Mouse (Mus musculus) layer of hippocampus, adult 2 months (tissue): ENCODE data around the gene Kncn. TPM values are rescaled to one million over a fixed set of nuclear protein-coding genes. Genes with fewer than 3 reads are reported as not detected.

Source experiments
- DNase-seq, 2 experiments: peaks; one replicate each; pipeline ENCODE4 v3.0.0; 2022; ENCODE audit warnings: low spot score in 2 of 2
- H3K27ac ChIP-seq: fragments of 200-600 bp; 2 replicates; pipeline ENCODE4 v1.8.1; 2022
- H3K4me3 ChIP-seq: fragments of 200-600 bp; 2 replicates; pipeline ENCODE4 v1.8.1; 2022; ENCODE audit warnings: mild to moderate bottlenecking
- CTCF ChIP-seq: fragments of 200-600 bp; conservative IDR thresholded peaks from 2 replicates; pipeline ENCODE4 v1.8.1; 2022; ENCODE audit warnings: antibody characterized with exemption, mild to moderate bottlenecking, moderate library complexity
- total RNA-seq, 2 experiments: library from RNA; stranded (reverse); gene quantifications; 2 replicates each; pipeline ENCODE4 v1.2.3; 2021

The Kncn gene
- total RNA-seq, 2 experiments from 2014 or later = 0.41 to 0.42 TPM

DNA sequence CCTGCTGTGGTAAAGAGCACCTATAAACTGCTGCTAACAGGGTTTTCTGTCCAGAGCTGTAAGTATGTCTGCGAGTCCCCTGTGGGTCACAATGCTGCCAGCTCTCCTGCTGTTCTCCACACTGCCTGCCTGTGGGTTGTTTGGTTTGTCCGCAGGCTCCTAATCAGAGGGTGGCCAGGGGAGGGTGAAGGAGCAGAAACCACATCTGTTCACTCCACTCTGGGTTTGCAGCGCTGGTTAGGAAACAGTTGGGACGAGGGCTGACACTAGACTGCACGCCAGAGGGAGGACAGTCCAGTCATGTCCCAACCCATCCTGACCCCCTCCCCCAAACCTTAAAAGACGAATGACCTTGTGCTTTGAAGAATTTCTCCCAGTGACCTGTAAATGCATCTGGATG, 29.1 kb upstream of the Kncn start:
- Histone ChIP-seq H3K27ac (no peak overlapping the region), H3K4me3 (no peak overlapping the region)
- TF ChIP-seq CTCF = no peak
- DNase-seq = no peak

DNA sequence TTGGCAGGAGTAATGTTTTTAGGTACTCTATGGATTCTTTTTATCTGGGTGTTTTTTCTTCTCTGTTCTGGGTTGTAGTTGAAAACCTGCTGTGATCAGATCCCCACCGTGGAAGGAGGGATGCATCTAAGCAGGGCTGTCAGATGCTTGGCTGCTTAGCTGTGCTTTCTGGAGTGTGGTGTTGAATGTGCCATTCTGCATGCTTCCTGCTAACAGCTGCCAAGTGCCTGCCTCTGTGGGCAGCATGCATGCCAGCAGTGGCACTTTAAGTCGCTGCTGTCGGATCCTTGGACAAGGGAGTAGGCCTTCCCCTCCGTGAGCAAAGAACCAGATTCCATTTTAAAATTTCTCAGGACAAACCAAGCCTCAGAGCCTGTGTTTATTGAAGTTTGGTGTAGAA, 28.6 kb upstream of the Kncn start:
- no peak overlapping the region for H3K4me3 ChIP-seq
- H3K27ac ChIP-seq = no peak overlapping the region
- DNase-seq = peak in 1 of 2 experiments; percentile 19
- no peak for TF ChIP-seq CTCF

DNA sequence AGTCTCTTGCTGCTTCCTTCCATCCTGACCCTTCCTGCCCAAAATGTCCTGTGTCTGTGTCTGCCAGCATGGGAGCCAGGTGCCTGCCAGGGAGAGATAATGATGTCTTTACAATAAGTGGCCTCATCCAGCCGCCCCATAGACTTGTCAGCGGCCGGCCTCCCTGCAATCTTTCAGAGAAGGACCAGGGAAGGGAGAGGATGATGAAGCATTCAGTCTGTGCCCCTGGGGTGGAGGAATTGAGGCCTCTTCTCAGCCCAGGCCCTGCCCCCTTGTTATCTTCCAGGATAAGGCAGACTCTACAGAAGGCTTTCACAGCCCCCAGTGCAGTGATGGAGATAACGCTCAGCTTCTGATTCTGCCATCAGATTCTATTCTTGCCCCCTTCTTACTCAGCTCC, 27.9 kb upstream of the Kncn start:
- no peak for TF ChIP-seq CTCF
- no peak overlapping the region for H3K4me3 ChIP-seq
- no peak for DNase-seq
- H3K27ac ChIP-seq = no peak overlapping the region

DNA sequence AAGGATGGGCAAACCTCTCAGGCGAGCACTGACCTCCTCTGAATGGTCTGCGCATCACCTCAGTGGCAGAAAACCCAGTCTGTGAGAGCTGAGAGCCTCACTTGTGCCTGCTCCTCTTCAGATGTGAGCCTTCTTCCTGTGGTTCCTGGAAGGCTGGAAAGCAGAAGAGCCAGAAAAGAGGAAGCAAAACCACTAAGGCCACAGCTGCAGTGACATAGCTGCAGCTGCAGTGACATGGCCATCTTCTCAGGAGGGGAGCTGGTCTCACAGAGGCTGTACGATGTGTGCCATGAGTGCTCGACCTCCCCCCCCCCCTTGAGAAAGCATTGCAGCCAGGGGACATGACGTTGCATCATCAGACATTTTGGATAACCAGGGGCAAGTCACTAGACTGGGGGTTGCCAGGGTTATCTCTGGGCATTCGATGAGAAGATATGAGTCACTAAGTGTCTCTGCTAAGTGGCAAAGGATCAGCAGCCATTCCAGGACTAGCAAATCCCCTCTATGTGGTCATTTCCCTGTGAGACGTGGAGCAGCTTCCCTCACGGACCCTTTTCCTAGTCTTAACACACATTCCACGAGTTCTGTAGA, 26.8 kb upstream of the Kncn start:
- no peak for DNase-seq
- Histone ChIP-seq H3K4me3 (no peak overlapping the region), H3K27ac (no peak overlapping the region)
- TF ChIP-seq CTCF = no peak

DNA sequence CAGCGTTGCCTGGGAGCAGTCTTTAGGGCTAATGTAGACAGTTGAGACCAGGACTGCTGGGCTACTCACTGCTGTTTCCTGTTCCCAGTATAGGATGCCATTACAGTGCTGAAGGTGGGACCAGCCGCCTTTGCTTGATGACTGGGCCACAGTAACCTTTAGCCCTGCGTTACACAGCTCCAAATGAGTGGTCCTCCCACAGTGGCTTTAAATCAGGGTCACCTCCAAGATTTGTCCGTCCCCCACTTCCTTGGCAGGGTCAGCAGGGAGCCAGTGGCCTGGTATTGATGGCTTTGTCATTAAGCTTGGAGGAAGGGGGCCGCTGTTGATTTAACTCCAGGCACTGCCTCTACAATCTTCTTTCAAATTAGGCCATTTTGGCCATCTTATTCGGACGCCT, 20.8 kb upstream of the Kncn start:
- Histone ChIP-seq H3K4me3 (no peak overlapping the region), H3K27ac (no peak overlapping the region)
- no peak for DNase-seq
- TF ChIP-seq CTCF = no peak

DNA sequence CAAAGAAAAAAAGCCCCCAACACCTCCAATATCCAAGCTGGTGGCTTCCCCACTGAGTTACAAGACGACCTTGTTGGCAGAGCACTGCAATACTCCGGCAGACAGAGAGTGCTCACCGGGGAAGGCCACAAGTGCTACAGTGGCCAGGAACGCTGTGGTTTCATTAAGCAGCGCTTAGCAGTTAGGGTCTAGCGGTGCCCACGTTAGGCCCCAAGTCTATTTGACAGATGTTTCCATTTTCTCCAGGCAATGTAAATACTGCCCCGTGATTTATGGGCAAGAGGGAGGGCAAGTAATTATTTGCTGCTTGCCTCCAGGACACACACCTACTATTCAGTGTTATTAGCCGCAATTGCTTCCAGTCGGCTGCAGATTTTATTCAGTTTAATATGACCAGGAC, 20.3 kb upstream of the Kncn start:
- Histone ChIP-seq H3K4me3 (no peak overlapping the region), H3K27ac (no peak overlapping the region)
- TF ChIP-seq CTCF = no peak
- no peak for DNase-seq

DNA sequence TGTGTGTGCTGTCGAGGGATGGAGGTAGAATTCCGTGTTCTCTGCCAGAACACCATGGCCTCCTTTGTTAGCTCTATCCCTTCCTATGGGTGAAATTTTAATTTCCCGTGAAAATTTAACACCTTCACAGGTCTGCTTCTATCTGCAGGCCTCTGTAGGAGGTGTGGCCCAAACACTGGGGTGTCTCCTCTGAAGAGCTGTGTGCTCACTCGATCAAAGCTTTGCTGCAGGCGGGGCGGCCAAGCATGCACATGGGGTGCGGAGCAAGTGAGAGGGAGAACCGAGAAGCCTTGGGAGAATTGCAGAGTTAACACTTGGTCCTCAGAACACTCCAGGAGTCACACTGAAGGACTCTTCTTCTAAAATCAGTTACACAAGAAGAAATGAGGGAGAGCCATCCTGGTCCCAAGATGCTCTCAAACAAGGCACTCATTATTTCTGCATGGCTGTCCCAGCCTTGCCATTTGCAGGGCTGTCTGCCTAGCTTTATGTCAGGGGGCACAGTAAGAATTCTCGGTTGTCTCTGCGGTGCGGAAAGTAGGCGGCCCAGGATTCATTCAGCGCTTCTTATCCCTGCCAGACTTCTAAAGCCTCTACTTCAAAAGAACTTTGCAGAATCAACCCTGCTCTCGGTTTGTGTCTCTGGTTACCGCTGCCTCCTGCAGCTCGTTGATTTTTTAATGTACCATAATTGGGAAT, 14.5 kb upstream of the Kncn start:
- no peak for DNase-seq
- TF ChIP-seq CTCF = no peak
- Histone ChIP-seq H3K27ac (no peak overlapping the region), H3K4me3 (no peak overlapping the region)

DNA sequence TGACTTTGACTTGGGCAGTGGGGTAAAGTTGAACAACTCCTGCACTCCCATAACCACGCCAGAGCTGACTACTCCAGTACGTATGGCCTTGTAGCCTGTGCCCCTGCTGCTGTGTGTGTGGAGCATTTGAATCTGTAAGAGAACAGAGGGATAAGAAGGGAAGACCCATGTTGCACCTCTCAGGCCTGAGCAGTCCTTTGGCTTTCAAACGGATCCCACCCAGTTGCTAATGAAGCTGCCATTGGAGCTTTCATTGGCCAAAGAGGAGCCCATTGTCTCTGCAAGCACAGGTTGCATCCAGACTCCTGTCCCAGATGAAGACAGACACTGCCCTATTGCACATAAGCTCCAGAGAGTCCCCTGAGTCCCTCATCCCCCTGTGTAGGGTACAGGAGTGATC, 11.0 kb upstream of the Kncn start:
- Histone ChIP-seq H3K27ac (no peak overlapping the region), H3K4me3 (no peak overlapping the region)
- DNase-seq = no peak
- TF ChIP-seq CTCF = no peak

DNA sequence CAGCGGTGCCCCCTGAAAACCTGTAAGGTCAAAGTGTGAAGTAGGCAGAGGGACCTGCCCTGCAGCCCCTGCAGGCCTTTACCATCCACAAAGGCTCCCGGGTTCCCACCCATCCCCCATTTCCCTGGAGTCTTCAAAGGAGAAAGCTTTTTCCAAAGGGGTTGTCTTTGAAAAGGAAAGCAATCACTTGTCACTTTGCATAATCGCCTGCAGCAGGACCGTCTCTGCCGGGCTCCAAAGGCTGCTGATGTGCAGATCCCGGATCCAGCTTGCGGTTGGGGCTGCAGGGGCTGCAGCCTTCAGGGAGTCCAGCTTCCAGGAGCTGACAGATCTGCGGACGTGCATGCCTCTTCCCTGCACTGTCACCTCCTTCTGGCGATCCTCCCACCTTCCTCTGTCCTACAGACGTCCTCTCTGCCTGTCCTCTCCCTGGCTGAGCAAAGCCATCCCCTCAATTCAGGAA, 6.0 kb upstream of the Kncn start:
- H3K27ac ChIP-seq = no peak overlapping the region
- no peak for TF ChIP-seq CTCF
- no peak for DNase-seq
- no peak overlapping the region for H3K4me3 ChIP-seq

DNA sequence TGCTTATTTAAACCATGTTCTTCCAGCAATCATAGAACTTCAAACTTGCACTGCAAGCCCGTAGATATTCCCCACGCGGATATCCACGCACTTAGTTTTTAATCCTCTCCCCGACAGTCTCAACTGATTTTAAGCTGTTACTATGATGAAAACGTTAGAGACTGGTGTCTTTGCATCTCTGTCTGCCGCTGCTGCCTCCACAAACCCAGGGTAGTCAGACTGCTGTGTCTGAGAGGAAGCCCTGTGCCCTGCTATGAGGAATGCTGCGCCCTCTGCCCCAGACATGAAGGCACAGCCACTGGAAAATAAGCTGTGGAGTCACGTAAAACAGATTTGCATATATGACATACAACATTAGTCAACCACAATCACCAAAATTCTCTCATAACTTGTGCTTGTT, 5.4 kb upstream of the Kncn start:
- Histone ChIP-seq H3K27ac (no peak overlapping the region), H3K4me3 (no peak overlapping the region)
- no peak for DNase-seq
- no peak for TF ChIP-seq CTCF

DNA sequence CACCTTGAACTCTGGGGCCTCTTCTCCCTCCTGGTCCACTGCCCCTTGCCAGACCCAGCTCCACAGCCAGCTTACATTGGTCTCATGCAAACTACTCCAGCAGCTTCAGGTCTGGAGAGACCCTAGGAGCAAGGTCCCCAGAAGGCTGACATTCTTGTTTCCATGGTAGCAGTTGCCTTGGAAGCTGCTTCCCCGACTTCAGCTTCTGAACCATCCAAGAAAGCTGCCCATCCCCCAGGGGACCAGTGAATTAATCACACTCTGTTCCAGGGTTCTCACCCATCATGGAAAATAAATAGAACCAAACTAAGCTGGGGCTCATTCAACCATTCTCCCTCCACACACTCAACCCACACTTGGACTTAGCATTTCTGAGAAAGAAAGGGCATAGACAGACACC, 3.0 kb upstream of the Kncn start:
- peak; percentile 36 to 55 for DNase-seq
- Histone ChIP-seq H3K27ac (no peak overlapping the region), H3K4me3 (no peak overlapping the region)
- no peak for TF ChIP-seq CTCF

DNA sequence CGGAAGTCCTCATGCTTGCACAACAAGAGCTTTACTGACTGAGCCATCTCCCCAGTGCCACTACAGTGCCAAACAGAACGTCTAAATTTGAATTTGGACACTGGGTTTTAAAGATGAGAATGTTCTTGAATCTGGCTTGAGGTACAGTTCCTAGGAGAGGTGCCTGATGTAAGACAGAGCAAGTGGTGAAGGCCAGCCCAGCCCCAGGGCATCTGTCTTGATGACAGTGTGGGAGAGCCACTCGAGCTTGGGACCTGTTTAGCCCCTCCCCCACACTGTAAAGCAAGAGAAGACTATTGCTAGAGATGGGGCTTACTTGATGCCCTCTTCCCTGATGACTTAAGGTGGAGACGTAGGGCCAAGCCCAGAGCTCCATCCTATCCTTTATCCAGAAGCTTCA, 2.0 kb upstream of the Kncn start:
- no peak for TF ChIP-seq CTCF
- Histone ChIP-seq H3K27ac (no peak overlapping the region), H3K4me3 (no peak overlapping the region)
- no peak for DNase-seq

DNA sequence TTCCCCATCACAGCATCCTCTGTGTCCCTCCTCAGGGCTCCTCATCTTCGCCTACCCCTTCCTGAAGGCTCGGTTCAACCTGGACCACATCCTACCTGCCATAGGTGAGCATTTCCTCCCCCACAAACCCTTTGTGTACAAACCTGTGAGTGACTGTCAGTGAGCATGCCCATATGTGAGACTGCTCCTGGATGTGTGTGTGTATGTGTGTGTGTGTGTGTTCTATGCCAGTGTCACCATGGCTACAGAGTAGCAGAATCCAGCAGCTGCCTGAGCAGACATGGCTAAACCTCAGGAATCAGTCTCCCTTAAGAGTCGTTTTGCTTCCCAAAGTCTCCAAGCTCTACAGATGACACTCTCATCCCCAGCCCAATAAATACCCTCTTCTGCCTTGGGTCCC, 1.6 kb downstream of the Kncn start:
- TF ChIP-seq CTCF = no peak
- DNase-seq = peak; percentile 19
- H3K27ac ChIP-seq = no peak overlapping the region
- H3K4me3 ChIP-seq = no peak overlapping the region

DNA sequence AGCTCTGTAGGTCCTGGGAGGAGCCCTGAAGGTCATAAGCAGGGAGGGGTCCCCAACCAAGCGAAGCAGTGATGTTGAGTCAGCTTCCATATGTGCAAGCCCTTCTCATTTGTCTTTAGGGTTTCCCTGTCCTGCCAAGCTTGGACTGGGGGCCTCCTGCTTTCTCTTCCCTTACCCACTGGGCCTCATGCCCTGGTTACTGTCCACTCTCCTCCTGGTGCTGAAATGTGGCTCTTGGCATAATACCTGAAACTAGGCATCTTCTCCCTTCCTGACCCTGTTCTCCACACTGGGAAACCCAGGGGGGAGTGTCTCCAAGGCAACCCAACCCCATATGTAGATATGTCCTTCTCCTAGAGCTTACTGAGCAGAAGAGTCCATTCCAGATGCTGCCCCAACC, 2.7 kb downstream of the Kncn start:
- no peak for TF ChIP-seq CTCF
- DNase-seq = no peak
- H3K27ac ChIP-seq = no peak overlapping the region
- H3K4me3 ChIP-seq = no peak overlapping the region
